Mouse (Mus musculus): ENCODE results near the gene Capns1. TPM values are rescaled to one million over a fixed set of nuclear protein-coding genes. Genes with fewer than 3 reads are reported as not detected.

Gene Capns1
- polyA plus RNA-seq (2014; fragmentation: Illumina TruSeq; extraction: RNeasy Lipid Tissue Mini Kit (QIAGEN cat#74804); ENCODE audit: low read depth, low replicate concordance) = 58.2 TPM

DNA sequence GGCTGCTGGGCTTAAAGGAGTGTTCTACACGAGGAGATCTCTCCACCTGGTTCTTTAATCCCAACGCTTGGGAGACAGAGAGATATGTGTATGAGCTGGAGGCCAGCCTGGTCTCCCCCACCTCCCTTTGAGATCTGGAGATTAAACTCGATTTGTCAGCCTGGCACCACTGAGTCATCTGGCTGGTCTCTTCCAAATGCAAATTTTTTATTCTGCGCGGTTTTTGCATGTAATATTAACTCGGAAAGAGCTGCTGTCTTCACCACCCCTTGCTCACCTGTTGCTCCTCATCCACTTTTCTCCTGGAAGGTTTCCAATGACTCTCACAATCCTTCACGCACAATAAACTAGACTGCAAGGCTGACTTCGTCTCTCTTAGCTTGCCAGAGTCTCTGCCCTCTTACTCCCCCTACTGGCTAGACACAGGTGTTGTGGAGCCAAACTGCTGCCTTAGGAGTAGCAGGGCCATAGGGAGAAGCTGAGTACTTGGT is at the start of gene Capns1:
Gene Capns1 (minus strand): TSS at position 331 of the 491 bp plus-strand sequence.

DNA sequence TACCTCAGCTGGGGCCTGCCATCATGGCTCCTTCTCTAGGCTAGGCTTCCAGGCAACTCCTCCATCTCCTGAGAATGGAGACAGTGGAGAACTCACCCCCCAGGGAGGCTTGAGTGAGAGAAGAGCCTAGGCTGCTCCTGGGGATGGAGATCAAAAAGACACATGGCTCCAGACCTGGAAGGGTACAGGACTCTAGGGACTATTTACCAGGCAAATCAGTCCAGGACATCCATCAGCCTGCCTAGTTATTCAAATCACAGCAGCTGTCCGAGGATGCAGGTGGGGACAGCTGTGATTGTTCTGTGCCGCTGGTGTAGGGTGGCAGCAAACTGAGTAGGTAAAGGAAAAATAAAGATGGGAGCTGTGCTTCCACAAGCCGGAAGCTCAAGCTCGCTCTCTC is 37.0 kb upstream of the Capns1 start, which contains the start of gene Ovol3:
Gene Ovol3 (minus strand): TSS at position 101 of the 400 bp plus-strand sequence.

DNA sequence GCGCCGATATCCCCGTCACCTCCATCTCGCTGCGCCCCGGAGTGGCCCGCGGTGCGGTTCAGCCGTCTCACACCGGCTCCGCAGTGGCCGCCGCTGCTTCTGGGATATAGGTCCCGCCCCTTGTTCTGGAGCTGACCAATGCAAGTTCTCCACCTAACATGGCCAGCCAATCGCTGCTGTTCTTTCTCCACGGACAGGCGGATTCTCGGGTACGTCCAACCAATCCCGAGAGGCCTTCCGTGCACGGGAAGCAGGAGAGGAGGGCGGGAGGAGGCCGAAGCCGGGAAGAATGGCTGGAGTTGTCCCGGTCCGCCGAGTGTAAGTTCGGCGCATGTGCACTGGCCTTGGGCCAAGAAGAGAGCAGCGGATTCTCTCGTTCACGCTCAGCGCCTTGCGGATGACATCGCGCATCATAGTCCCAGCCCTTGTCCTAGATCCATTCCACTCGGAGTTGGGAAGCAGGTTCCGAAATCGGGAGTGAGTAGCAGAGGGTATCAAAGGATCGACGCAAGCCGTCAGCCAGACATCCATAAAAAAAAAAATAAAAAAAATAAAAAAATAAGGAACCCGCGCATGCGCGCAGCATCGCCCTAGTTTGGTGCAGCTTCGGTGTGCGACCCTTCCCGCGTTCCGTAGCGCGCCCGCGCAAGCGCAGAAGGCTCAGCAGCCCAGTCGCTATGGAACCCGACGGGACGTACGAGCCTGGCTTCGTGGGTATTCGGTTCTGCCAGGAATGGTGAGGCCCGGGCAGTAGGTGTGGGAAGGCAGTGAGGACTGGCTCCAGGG is 33.3 kb upstream of the Capns1 start, which contains the start of the genes Polr2i and Tbcb:
Gene Polr2i (plus strand): TSS at position 280 of the 786 bp plus-strand sequence.
Gene Tbcb (minus strand): TSS at position 604 of the 786 bp plus-strand sequence.

DNA sequence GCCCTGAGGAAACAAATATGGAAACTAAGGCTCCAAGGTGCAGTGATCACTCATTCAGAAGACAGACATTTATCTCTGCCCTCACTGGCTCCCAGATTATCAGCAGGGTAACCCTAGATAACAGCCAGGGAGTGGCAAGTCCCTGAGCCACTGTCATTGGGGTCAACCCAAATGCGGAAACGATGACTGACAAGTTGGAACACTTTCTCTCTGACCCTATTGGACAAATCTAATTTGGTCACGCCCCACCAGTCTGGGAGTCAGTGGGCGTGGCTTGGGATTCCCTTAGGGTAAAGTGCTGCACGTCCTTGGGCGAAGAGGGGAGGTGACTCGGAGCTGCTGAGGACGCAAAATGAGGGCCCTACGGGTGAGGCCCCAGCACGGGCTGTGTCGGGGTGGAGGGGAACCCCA is 14.7 kb downstream of the Capns1 start, which contains the start of gene Cox7a1:
Gene Cox7a1 (plus strand): TSS at position 266 of the 411 bp plus-strand sequence.

DNA sequence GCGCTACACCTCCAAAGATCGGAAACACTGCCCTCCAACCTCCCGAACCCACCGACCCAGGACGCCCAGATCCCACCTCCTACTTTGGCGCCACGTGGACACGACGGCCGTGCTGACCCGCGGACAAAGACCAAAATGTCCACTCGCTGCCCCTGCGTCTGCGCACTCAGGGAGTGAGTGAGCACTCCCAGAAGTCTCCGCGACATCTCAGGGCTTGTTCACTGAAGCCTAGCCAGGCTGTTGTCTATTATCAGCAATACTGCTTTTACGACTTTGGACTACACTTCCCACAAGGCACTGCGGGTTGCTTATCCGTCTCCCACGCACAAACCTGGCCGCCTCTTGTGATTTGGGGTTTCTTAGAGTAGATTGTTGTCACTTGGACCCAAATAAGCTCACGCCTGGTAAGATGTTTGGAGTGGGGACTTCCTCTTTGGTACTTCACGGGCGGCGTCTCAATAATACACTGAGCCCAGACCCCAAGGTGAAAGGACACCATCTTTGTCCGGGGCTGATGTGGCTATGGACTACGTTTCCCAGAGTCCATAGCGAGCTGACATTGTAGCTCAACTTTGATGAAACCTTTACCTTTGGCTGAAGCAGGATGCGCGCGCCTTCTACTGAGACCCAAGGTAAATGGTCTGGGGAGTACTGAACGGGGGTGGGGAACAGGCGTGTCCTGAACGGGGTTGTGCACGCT is 28.9 kb downstream of the Capns1 start, which contains the start of gene Zfp146:
Gene Zfp146 (minus strand): TSS at position 168 of the 700 bp plus-strand sequence.

Other genes starting within 250 kb of the Capns1 start
- gene Zfp74, start 244.7 kb downstream of the Capns1 start, polyA plus RNA-seq (2014; fragmentation: Illumina TruSeq; extraction: RNeasy Lipid Tissue Mini Kit (QIAGEN cat#74804); ENCODE audit: low read depth, low replicate concordance) = 10.1 TPM
- gene Zfp568, start 214.9 kb downstream of the Capns1 start, polyA plus RNA-seq (2014; fragmentation: Illumina TruSeq; extraction: RNeasy Lipid Tissue Mini Kit (QIAGEN cat#74804); ENCODE audit: low read depth, low replicate concordance) = 6.0 TPM
- gene Zfp14, start 147.4 kb downstream of the Capns1 start, polyA plus RNA-seq (2014; fragmentation: Illumina TruSeq; extraction: RNeasy Lipid Tissue Mini Kit (QIAGEN cat#74804); ENCODE audit: low read depth, low replicate concordance) = 3.1 TPM
- gene Zfp82, start 125.9 kb downstream of the Capns1 start, polyA plus RNA-seq (2014; fragmentation: Illumina TruSeq; extraction: RNeasy Lipid Tissue Mini Kit (QIAGEN cat#74804); ENCODE audit: low read depth, low replicate concordance) = 2.0 TPM
- gene Gm26920, start 108.4 kb downstream of the Capns1 start, polyA plus RNA-seq (2014; fragmentation: Illumina TruSeq; extraction: RNeasy Lipid Tissue Mini Kit (QIAGEN cat#74804); ENCODE audit: low read depth, low replicate concordance) = not detected
- gene Zfp566, start 108.3 kb downstream of the Capns1 start, polyA plus RNA-seq (2014; fragmentation: Illumina TruSeq; extraction: RNeasy Lipid Tissue Mini Kit (QIAGEN cat#74804); ENCODE audit: low read depth, low replicate concordance) = 1.9 TPM
- gene Zfp260, start 104.0 kb downstream of the Capns1 start, polyA plus RNA-seq (2014; fragmentation: Illumina TruSeq; extraction: RNeasy Lipid Tissue Mini Kit (QIAGEN cat#74804); ENCODE audit: low read depth, low replicate concordance) = 97.5 TPM
- gene Zfp382, start 76.9 kb downstream of the Capns1 start, polyA plus RNA-seq (2014; fragmentation: Illumina TruSeq; extraction: RNeasy Lipid Tissue Mini Kit (QIAGEN cat#74804); ENCODE audit: low read depth, low replicate concordance) = 0.93 TPM
- gene Zfp146, start 29.1 kb downstream of the Capns1 start, polyA plus RNA-seq (2014; fragmentation: Illumina TruSeq; extraction: RNeasy Lipid Tissue Mini Kit (QIAGEN cat#74804); ENCODE audit: low read depth, low replicate concordance) = 32.4 TPM
- gene Cox7a1, start 14.7 kb downstream of the Capns1 start, polyA plus RNA-seq (2014; fragmentation: Illumina TruSeq; extraction: RNeasy Lipid Tissue Mini Kit (QIAGEN cat#74804); ENCODE audit: low read depth, low replicate concordance) = not detected
- gene Polr2i, start 33.1 kb upstream of the Capns1 start, polyA plus RNA-seq (2014; fragmentation: Illumina TruSeq; extraction: RNeasy Lipid Tissue Mini Kit (QIAGEN cat#74804); ENCODE audit: low read depth, low replicate concordance) = not detected
- gene Tbcb, start 33.5 kb upstream of the Capns1 start, polyA plus RNA-seq (2014; fragmentation: Illumina TruSeq; extraction: RNeasy Lipid Tissue Mini Kit (QIAGEN cat#74804); ENCODE audit: low read depth, low replicate concordance) = 7.6 TPM
- gene Ovol3, start 36.9 kb upstream of the Capns1 start, polyA plus RNA-seq (2014; fragmentation: Illumina TruSeq; extraction: RNeasy Lipid Tissue Mini Kit (QIAGEN cat#74804); ENCODE audit: low read depth, low replicate concordance) = not detected
- gene Thap8, start 81.3 kb upstream of the Capns1 start, polyA plus RNA-seq (2014; fragmentation: Illumina TruSeq; extraction: RNeasy Lipid Tissue Mini Kit (QIAGEN cat#74804); ENCODE audit: low read depth, low replicate concordance) = not detected
- gene Wdr62, start 81.6 kb upstream of the Capns1 start, polyA plus RNA-seq (2014; fragmentation: Illumina TruSeq; extraction: RNeasy Lipid Tissue Mini Kit (QIAGEN cat#74804); ENCODE audit: low read depth, low replicate concordance) = not detected
- gene Clip3, start 92.9 kb upstream of the Capns1 start, polyA plus RNA-seq (2014; fragmentation: Illumina TruSeq; extraction: RNeasy Lipid Tissue Mini Kit (QIAGEN cat#74804); ENCODE audit: low read depth, low replicate concordance) = 1.7 TPM
- gene Alkbh6, start 109.9 kb upstream of the Capns1 start, polyA plus RNA-seq (2014; fragmentation: Illumina TruSeq; extraction: RNeasy Lipid Tissue Mini Kit (QIAGEN cat#74804); ENCODE audit: low read depth, low replicate concordance) = 4.7 TPM
- gene Syne4, start 116.0 kb upstream of the Capns1 start, polyA plus RNA-seq (2014; fragmentation: Illumina TruSeq; extraction: RNeasy Lipid Tissue Mini Kit (QIAGEN cat#74804); ENCODE audit: low read depth, low replicate concordance) = 5.0 TPM
- gene E130208F15Rik, start 122.9 kb upstream of the Capns1 start, polyA plus RNA-seq (2014; fragmentation: Illumina TruSeq; extraction: RNeasy Lipid Tissue Mini Kit (QIAGEN cat#74804); ENCODE audit: low read depth, low replicate concordance) = 1.4 TPM
- 5.7 TPM for gene Sdhaf1, start 125.1 kb upstream of the Capns1 start, polyA plus RNA-seq (2014; fragmentation: Illumina TruSeq; extraction: RNeasy Lipid Tissue Mini Kit (QIAGEN cat#74804); ENCODE audit: low read depth, low replicate concordance)
- 0.69 TPM for gene Lrfn3, start 164.0 kb upstream of the Capns1 start, polyA plus RNA-seq (2014; fragmentation: Illumina TruSeq; extraction: RNeasy Lipid Tissue Mini Kit (QIAGEN cat#74804); ENCODE audit: low read depth, low replicate concordance)
- 0.97 TPM for gene Tyrobp, start 214.9 kb upstream of the Capns1 start, polyA plus RNA-seq (2014; fragmentation: Illumina TruSeq; extraction: RNeasy Lipid Tissue Mini Kit (QIAGEN cat#74804); ENCODE audit: low read depth, low replicate concordance)
- not detected for gene Hcst, start 221.0 kb upstream of the Capns1 start, polyA plus RNA-seq (2014; fragmentation: Illumina TruSeq; extraction: RNeasy Lipid Tissue Mini Kit (QIAGEN cat#74804); ENCODE audit: low read depth, low replicate concordance)
- not detected for gene Nfkbid, start 222.9 kb upstream of the Capns1 start, polyA plus RNA-seq (2014; fragmentation: Illumina TruSeq; extraction: RNeasy Lipid Tissue Mini Kit (QIAGEN cat#74804); ENCODE audit: low read depth, low replicate concordance)
- 1.6 TPM for gene Aplp1, start 246.7 kb upstream of the Capns1 start, polyA plus RNA-seq (2014; fragmentation: Illumina TruSeq; extraction: RNeasy Lipid Tissue Mini Kit (QIAGEN cat#74804); ENCODE audit: low read depth, low replicate concordance)